Mouse (Mus musculus) urinary bladder, postnatal 4 days (tissue): ENCODE results near the gene Lamp1.

Source experiments
- DNase-seq, 2 experiments: peaks; one replicate each; pipeline ENCODE4 v3.0.0; 2021 to 2022; ENCODE audit warnings: low spot score in 2 of 2

Lamp1 gene

DNA sequence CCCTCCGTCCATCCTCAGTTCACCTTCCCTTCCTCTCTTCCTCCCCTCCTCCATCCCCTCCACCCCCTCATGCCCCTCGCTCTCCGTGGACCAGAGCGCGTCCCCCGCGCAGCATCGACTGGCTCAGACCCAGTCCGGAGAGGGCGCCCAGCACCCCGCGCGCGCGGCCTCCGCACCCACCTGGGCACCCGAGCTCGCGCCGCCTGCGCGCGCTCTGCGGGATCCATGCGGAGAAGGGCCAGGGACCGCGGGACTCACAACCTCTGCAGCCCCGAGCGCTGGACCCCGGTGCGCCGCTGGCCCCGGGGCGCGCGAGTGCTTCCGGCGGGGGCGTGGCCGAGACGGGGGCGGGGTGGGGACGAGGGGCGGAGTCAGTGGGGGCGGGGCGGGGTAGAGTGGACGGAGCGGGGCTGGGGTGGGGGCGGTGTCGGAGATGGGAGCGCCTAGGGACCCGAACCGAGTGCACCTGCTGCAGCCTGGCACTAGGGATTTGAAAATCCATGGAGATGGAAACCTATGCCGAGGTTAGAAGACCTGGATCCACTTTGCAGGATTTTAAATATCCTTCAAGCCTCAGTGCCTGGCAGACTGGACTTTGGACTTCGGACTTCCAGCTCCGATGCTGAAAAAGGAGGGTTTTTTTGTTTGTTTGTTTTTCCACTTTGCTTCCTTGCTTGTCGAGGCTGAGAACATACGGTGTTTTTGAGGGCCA lies 41.5 kb downstream of the Lamp1 start, which contains the start of gene Grtp1:
Gene Grtp1 (minus strand): TSS at position 320 of the 712 bp plus-strand sequence.
- DNase-seq: peak; percentile 45 to 71

DNA sequence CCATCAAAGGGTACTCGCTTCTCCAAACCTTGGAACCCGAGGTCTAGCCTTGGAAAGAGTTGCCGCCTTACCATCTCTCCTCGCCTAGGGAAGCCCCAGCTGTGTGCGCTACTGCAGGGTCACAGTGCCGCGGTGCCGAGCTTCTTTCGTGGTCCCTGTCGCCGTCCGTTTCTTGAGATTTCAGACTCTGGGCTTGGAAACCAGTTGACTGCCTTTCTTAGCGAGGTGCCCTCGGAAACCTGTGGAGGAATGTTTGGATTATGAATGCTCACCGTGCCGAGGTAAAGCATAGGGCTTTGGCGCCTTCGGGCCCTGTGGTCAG lies 42.0 kb downstream of the Lamp1 start:
- DNase-seq: no peak

GRCm38 (mm10) chr8:13202041-13202440 lies 43.1 kb downstream of the Lamp1 start:
- no peak for DNase-seq

- no peak for DNase-seq
Measured at GRCm38 (mm10) chr8:13202806-13203205, 43.8 kb downstream of the Lamp1 start.

DNA sequence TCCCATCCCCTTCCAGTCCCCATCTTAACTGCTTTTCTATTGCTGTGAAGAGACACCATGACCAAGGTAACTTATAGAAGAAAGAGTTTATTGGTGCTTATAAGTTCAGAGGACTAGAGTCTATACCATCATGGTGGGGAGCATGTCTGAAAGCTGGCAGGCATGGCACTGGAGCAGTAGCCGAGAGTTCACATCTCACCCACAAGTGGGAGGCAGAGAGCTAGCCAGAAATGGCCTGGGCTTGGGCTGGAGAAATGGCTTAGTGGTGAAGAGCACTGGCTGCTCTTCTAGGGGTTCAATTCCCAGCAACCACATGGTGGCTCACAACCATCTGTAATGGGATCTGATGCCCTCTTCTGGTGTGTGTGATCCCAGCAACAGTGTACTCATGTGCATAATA lies 44.5 kb downstream of the Lamp1 start:
- no peak for DNase-seq

DNA sequence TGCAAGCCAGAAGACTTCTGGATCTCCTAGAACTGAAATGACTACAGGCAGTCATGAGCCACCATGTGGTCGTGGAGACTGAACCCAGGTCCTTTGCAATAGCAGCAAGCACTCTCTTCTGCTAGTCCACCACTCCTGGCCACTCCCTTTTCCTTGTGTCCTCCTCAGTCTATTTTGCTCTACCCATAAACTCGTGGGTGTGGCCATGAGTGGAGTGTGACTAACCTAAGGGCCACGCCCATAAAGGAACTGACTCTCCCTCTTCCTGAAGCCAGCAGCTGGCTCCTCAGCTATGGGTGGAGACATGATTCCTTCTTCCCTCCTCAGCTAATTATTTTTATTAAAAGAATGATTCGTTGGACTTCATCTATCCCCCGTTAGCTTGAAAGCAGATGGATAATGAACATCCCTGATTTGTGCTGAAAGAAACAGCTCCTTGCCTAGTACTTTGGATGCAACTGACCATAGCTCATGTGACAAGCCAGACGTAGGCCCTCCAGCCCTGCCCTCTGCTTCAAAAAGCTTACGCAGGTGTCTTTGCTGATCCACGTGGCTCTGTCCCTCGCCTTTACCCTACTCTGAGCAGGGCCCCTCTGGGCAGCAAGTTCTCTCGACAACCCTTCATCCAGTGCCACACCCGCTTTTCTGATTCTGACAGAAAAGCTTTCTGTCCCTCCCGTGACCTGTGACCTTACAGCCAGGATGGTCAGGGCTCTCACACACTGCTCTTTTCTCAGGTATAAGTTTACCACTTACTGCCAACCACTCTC lies 45.6 kb downstream of the Lamp1 start:
- no peak for DNase-seq

DNA sequence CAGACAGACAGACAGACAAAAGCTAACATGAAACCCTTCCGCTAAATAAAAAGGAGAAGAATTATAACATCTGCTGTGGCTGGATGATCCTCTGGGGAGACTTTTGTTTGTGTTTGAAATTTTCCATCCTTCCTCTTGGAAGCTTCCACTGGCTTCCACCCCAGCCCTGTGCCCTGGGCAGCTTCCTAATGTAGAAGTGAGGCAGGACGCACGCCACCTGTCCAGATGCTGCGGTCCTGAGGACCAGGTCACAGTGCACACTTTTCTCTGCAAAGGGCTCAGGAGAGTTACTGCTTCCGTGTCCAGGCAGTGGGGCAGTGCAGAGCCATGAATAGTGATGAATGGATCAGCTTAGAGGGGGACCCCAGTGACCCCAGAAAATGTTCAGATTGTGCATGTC lies 46.4 kb downstream of the Lamp1 start:
- DNase-seq: no peak

DNA sequence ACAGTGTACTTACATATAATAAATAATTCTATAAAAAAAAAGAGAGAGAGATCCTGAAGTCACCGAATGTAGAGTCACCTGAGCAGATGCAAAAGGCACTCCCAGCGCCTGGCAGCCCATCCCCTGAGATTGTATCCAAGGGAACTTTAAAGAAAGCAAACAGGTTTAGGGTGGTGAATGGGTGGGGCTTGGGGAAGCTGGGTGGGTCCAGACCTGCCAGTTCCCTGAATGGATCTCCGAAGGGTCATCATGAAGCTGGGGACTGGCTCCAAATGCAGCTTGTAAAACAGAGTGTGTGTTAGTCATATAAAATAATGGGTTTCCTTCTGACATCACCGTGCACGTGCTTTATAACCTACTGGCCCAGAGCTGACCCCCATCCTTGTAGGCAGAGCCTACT lies 47.3 kb downstream of the Lamp1 start:
- no peak for DNase-seq

- no peak for DNase-seq
Measured at GRCm38 (mm10) chr8:13208627-13209355, 49.8 kb downstream of the Lamp1 start.

- DNase-seq: no peak
Measured at GRCm38 (mm10) chr8:13209770-13210169, 50.8 kb downstream of the Lamp1 start.

- peak; percentile 71 to 85 for DNase-seq
Measured at GRCm38 (mm10) chr8:13213479-13214268, 54.7 kb downstream of the Lamp1 start.

DNA sequence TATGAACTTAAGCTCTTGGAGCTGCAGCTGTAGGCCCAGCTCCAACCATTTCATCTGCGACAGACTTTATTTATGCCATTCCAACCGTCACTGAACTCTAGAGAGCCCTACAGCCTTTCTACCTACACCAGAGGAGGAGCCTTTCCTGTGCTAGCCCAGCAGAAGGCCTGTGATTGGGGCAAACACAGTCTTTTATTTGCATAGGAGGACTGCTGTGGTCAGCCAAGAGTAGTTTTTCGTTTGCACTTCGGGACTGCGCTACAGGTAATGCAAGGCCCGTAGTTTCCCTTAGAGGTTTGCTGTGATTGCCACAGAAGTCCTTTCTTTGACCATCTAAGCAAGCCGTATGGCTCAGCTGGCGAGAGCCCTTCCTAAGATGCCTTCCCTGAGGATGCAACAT lies 57.4 kb downstream of the Lamp1 start:
- DNase-seq: no peak

DNA sequence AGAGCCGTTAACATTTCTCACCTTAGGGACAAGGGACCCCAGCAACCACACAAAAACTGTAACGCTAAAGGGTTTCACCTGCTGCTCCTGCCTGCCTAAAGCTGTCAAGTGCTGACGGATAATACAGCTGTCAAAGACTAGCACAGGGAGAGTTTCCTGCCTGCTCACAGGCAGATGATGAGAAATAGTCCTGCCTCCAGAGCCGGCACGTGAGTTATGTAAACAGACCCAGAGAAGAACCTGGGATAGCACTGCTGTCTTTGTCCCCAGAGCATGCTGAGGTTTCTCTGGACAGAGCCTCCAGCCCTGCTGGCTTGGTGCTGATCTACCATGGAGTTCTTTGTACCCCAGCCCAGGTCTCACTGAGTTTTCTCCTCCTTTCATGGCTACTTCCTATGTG lies 58.1 kb downstream of the Lamp1 start:
- no peak for DNase-seq

- no peak for DNase-seq
Measured at GRCm38 (mm10) chr8:13217986-13218385, 59.0 kb downstream of the Lamp1 start.

DNA sequence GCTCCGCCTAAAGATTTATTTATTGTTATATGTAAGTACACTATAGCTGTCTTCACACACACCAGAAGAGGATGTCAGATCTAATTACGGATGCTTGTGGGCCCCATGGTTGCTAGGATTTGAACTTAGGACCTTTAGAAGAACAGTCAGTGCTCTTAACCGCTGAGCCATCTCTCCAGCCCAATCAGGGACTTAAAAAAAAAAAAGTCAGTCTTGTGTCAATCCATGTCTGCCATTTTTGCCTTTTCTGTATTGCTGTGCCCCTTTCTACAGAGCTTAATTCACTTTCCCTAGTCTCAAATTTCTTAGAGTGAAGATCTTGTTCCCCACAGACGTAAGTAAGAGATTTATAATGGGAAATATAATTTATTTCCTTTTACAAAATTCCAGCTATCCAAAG lies 59.5 kb downstream of the Lamp1 start:
- no peak for DNase-seq

DNA sequence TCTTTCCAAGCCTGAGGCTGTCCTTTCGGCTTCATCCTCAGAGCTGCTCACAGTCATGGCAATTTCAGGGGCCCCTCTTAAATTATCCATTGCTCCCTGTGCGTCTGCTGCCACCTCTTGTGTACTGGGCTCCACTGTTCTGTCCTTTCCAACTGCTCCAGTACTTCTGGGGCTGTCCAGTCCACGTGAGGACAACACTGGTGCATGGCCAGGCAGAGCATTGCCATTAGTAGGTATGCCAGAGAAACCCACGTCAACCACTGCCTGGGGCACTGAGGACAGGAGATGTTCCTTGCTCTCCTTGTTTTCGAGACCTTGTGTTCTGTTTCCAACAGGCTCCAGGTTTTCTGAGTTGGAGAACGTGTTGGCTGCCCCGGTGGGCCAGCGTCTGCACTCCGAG lies 65.5 kb downstream of the Lamp1 start:
- no peak for DNase-seq
